Mouse (Mus musculus) liver, postnatal 0 days (tissue): ENCODE measurements around the gene Wwtr1.

Experiments used
- CTCF ChIP-seq: sonication (generic); IDR thresholded peaks from 2 replicates; pipeline ENCODE4 v1.5.1; 2016; ENCODE audit warnings: antibody characterized with exemption, low read depth
- EP300 ChIP-seq: IDR thresholded peaks from 2 replicates; pipeline ENCODE4 v1.6.1; 2016; ENCODE audit warnings: antibody characterized with exemption, low read depth, mild to moderate bottlenecking

- no peak for TF ChIP-seq EP300
- no peak for TF ChIP-seq CTCF
Measured at GRCm38 (mm10) chr3:57426351-57426750, 149.4 kb downstream of the Wwtr1 start.
